Mouse (Mus musculus) midbrain, embryonic 10.5 days (tissue): ENCODE measurements at regions not wholly inside any gene's neighbourhood (a gene's known extent, or its start where the extent isn't known, plus 50 kb on each side); places are given as distances from the start of the nearest gene placed in this dataset.

Experiments used
- DNase-seq: peaks from one replicate; pipeline ENCODE4 v3.0.0-alpha.2; 2017; ENCODE audit warnings: low spot score
- H3K27ac ChIP-seq: fragments of 300-500 bp; sonication (generic); replicated peaks from 2 replicates; pipeline ENCODE4 v1.5.1; 2016; ENCODE audit warnings: mild to moderate bottlenecking
- H3K27me3 ChIP-seq: fragments of 300-500 bp; sonication (generic); 2 replicates; pipeline ENCODE4 v1.6.1; 2016; ENCODE audit warnings: low read depth, mild to moderate bottlenecking; ENCODE audit not compliant: poor library complexity, severe bottlenecking
- H3K36me3 ChIP-seq: fragments of 300-500 bp; sonication (generic); 2 replicates; pipeline ENCODE4 v1.6.1; 2016; ENCODE audit warnings: mild to moderate bottlenecking, moderate library complexity
- H3K4me1 ChIP-seq: fragments of 300-500 bp; sonication (generic); 2 replicates; pipeline ENCODE4 v1.6.1; 2016
- H3K4me3 ChIP-seq: fragments of 300-500 bp; sonication (generic); 2 replicates; pipeline ENCODE4 v1.5.1; 2016; ENCODE audit warnings: mild to moderate bottlenecking, moderate library complexity
- H3K9me3 ChIP-seq: fragments of 300-500 bp; sonication (generic); replicated peaks from 2 replicates; pipeline ENCODE4 v1.6.1; 2016; ENCODE audit warnings: mild to moderate bottlenecking
- WGBS: fragments of 180-500 bp; shearing (Covaris S2); methylation state at CpG from one replicate; pipeline ENCODE4 v1.1.7; 2016; 5-methylcytosine and 5-hydroxymethylcytosine counted together

DNA sequence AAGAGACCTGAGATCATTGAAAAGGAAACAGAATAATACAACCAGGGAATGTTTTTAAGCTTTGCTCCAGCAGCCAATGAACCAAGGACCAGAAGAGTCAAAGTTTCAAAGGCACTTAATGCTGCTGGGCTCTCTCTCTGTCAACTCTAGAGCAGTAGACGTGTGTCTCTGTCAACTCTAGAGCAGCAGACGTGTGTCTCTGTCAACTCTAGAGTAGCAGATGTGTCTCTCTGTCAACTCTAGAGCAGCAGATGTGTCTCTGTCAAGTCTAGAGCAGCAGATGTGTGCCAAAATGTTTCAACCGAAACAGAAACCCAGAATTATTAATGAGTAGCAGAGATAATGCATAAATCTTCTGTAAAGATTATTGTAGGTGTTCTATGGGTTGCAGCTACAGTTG, 82.1 kb upstream of the Palmd start:
- Histone ChIP-seq H3K36me3 (no peaks in the 10 kb centered on the region), H3K4me1 (no peaks in the 10 kb centered on the region), H3K9me3 (no peaks in the 10 kb centered on the region), H3K27ac (no peak overlapping the region), H3K4me3 (no peak overlapping the region), H3K27me3 (no peaks in the 10 kb centered on the region)
- WGBS = 80% methylated on average over 3 of the region's 3 CpGs
- no peak for DNase-seq

- 77% methylated on average over 3 of the region's 3 CpGs for WGBS
- no peaks in the 10 kb centered on the region for H3K36me3 ChIP-seq
- no peak overlapping the region for H3K27ac ChIP-seq
- no peaks in the 10 kb centered on the region for H3K27me3 ChIP-seq
- no peak overlapping the region for H3K4me3 ChIP-seq
- H3K9me3 ChIP-seq = no peaks in the 10 kb centered on the region
- DNase-seq = no peak
- no peaks in the 10 kb centered on the region for H3K4me1 ChIP-seq
Observed at GRCm38 (mm10) chr3:117049410-117049809, 80.6 kb upstream of the Palmd start.

DNA sequence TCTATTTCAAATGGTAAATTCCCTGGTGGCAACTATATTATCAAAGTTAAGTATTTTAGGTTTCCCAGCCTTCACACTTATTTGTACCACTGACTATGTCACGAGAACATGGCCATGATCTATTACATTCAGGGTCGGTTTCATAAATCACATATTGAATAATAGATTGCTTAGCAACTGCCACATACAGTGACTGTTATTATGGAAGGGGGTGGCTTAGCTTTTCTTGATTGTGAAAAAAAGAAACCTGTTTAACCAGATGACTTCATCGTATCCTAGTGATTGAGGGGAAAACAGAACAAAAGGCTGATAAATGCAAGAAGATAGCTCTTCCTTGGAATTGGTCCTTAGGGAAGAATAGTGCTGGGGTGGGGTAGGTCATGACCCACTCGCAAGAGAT, 76.0 kb upstream of the Palmd start:
- DNase-seq = no peak
- H3K4me1 ChIP-seq = no peaks in the 10 kb centered on the region
- H3K27me3 ChIP-seq = no peaks in the 10 kb centered on the region
- H3K27ac ChIP-seq = no peak overlapping the region
- no peak overlapping the region for H3K4me3 ChIP-seq
- H3K36me3 ChIP-seq = no peaks in the 10 kb centered on the region
- 85% methylated on average over 4 of the region's 4 CpGs for WGBS
- H3K9me3 ChIP-seq = no peaks in the 10 kb centered on the region

GRCm38 (mm10) chr3:117044304-117044703, 75.5 kb upstream of the Palmd start:
- Histone ChIP-seq H3K4me3 (no peak overlapping the region), H3K36me3 (no peaks in the 10 kb centered on the region), H3K4me1 (no peaks in the 10 kb centered on the region), H3K9me3 (no peaks in the 10 kb centered on the region), H3K27me3 (no peaks in the 10 kb centered on the region), H3K27ac (no peak overlapping the region)
- WGBS = 87% methylated on average over 2 of the region's 2 CpGs
- no peak for DNase-seq

GRCm38 (mm10) chr3:117038928-117039300, 70.1 kb upstream of the Palmd start:
- no peaks in the 10 kb centered on the region for H3K36me3 ChIP-seq
- 87% methylated on average over 1 of the region's 1 CpGs for WGBS
- H3K4me1 ChIP-seq = no peaks in the 10 kb centered on the region
- H3K4me3 ChIP-seq = no peak overlapping the region
- no peak overlapping the region for H3K27ac ChIP-seq
- H3K9me3 ChIP-seq = no peaks in the 10 kb centered on the region
- no peaks in the 10 kb centered on the region for H3K27me3 ChIP-seq
- no peak for DNase-seq

- 86% methylated on average over 4 of the region's 4 CpGs for WGBS
- no peaks in the 10 kb centered on the region for H3K9me3 ChIP-seq
Observed at GRCm38 (mm10) chr3:117038280-117038927, 69.6 kb upstream of the Palmd start.

More at GRCm38 (mm10) chr3:117038280-117038927, 69.6 kb upstream of the Palmd start:
- no peaks in the 10 kb centered on the region for H3K27me3 ChIP-seq
- no peak overlapping the region for H3K4me3 ChIP-seq
- H3K27ac ChIP-seq = no peak overlapping the region
- H3K36me3 ChIP-seq = no peaks in the 10 kb centered on the region
- no peaks in the 10 kb centered on the region for H3K4me1 ChIP-seq
- no peak for DNase-seq
